In genomic region chr14:47504036-47504435, GRCm38 (mm10) we compare ENCODE assay signal across 17 mouse cellular contexts. TPM values are rescaled to one million over a fixed set of nuclear protein-coding genes. Genes with fewer than 3 reads are reported as not detected.
DNase-seq lines count a peak whose midpoint lies in the region; ATAC-seq and TF ChIP-seq lines count a peak whose summit lies in the region.
"Had no signal": no experiment of that assay in that cellular context is flagged by ENCODE, and none has a peak within 500 bp of the region (broad histone marks: within the 10 kb centered on the region; RNA-seq: fewer than 3 reads in every experiment).

No protein-coding gene starts in this region.

- TF ChIP-seq CTCF in heart, postnatal 0 days (IDR thresholded peaks at IDR 0.05; ENCODE audit: low read depth), result no peak

- WGBS in heart, postnatal 0 days, result 58% methylated on average over 3 of the region's 3 CpGs

- H3K27me3 ChIP-seq in heart, postnatal 0 days (ENCODE audit: control insufficient read depth, insufficient read depth, low read length), result no peaks in the 10 kb centered on the region
- H3K27me3 ChIP-seq: embryonic facial prominence, embryonic 12.5 days; hindbrain, embryonic 12.5 days; intestine, embryonic 15.5 days; limb, embryonic 13.5 days; neural tube, embryonic 12.5 days had no signal

- H3K4me3 ChIP-seq in heart, postnatal 0 days (ENCODE audit: low read depth, low read length), result no peak overlapping the region
- no peak overlapping the region for H3K4me3 ChIP-seq in brown adipose tissue, adult 24 weeks (ENCODE audit: insufficient read depth, low read depth, low read length)
- H3K4me3 ChIP-seq: embryonic facial prominence, embryonic 12.5 days; hindbrain, embryonic 12.5 days; intestine, embryonic 15.5 days; limb, embryonic 13.5 days; neural tube, embryonic 12.5 days had no signal

- H3K4me1 ChIP-seq in heart, postnatal 0 days (ENCODE audit: control insufficient read depth, insufficient read depth), result no peaks in the 10 kb centered on the region
- peaks cover 8% of the 10 kb centered on the region for H3K4me1 ChIP-seq in brown adipose tissue, adult 24 weeks (ENCODE audit: control insufficient read depth, insufficient read depth, insufficient read length, low read length)
- H3K4me1 ChIP-seq: embryonic facial prominence, embryonic 12.5 days; hindbrain, embryonic 12.5 days; intestine, embryonic 15.5 days; limb, embryonic 13.5 days; neural tube, embryonic 12.5 days had no signal

- no peaks in the 10 kb centered on the region for H3K9me3 ChIP-seq in heart, postnatal 0 days (replicated peaks; ENCODE audit: control insufficient read depth, low read length)
- H3K9me3 ChIP-seq: embryonic facial prominence, embryonic 12.5 days; hindbrain, embryonic 12.5 days; intestine, embryonic 15.5 days; limb, embryonic 13.5 days; neural tube, embryonic 12.5 days had no signal

- no peak for TF ChIP-seq EP300 in heart, postnatal 0 days (IDR thresholded peaks at IDR 0.05; ENCODE audit: low read depth)

- no peak for ATAC-seq in heart, postnatal 0 days (ENCODE audit: insufficient read depth, low read depth)
- ATAC-seq: intestine, embryonic 15.5 days; liver, postnatal 0 days had no signal

- H3K27ac ChIP-seq in heart, postnatal 0 days (ENCODE audit: low read depth), result no peak overlapping the region
- H3K27ac ChIP-seq in brown adipose tissue, adult 24 weeks (replicated peaks; ENCODE audit: low read depth, low read length), result peak overlapping the region; percentile 23; the same call in 1 of the 2 replicates
- H3K27ac ChIP-seq: embryonic facial prominence, embryonic 12.5 days; hindbrain, embryonic 12.5 days; intestine, embryonic 15.5 days; limb, embryonic 13.5 days; neural tube, embryonic 12.5 days had no signal

- H3K36me3 ChIP-seq in heart, postnatal 0 days (replicated peaks; ENCODE audit: control insufficient read depth, insufficient read depth, low read length), result 0 out of 2 replicates have a peak, but pooled peaks cover 3% of the 10 kb centered on the region
- H3K36me3 ChIP-seq: embryonic facial prominence, embryonic 12.5 days; intestine, embryonic 15.5 days; neural tube, embryonic 12.5 days had no signal

- DNase-seq in adrenal gland, postnatal 10 days, result peak; percentile 43
- DNase-seq in adrenal gland, adult 8-10 months, result no peak
- DNase-seq in heart, postnatal 0 days (ENCODE audit: low spot score), result peak; percentile 55
- no peak for DNase-seq in heart, adult 11 months
- DNase-seq in lung, postnatal 25 days (ENCODE audit: low spot score), result peak; percentile 55
- DNase-seq in urinary bladder, adult 2 months (ENCODE audit: low spot score), result no peak
- DNase-seq in spleen, adult 18-20 months, result no peak
- DNase-seq: B cell, adult 2 months; cerebellum, adult 11-12 months; liver, postnatal 0 days; right cerebral cortex, postnatal 25 days had no signal

- H3K4me2 ChIP-seq in heart, postnatal 0 days (ENCODE audit: low read depth, low read length), result no peak overlapping the region
- H3K4me2 ChIP-seq: embryonic facial prominence, embryonic 12.5 days; hindbrain, embryonic 12.5 days; intestine, embryonic 15.5 days; limb, embryonic 13.5 days; neural tube, embryonic 12.5 days had no signal

- no peak overlapping the region for H3K9ac ChIP-seq in heart, postnatal 0 days (replicated peaks; ENCODE audit: low read depth, low read length)
- H3K9ac ChIP-seq: embryonic facial prominence, embryonic 12.5 days; hindbrain, embryonic 12.5 days; intestine, embryonic 15.5 days; limb, embryonic 13.5 days; liver, postnatal 0 days; neural tube, embryonic 12.5 days had no signal

RNA-seq across cellular contexts. Expression of gene Fbxo34, which starts 53.8 kb away (rescaled TPM):
- total RNA-seq in adrenal gland, postnatal 10 days (2021), result 10 to 100 TPM; 21.5 to 24.5 TPM
- 10 to 100 TPM; 19.9 to 24.6 (median 23.7) TPM for total RNA-seq in adrenal gland, adult 8-10 months (2022)
- total RNA-seq in heart, postnatal 0 days (2014; rRNA removed; ENCODE audit: low replicate concordance), result 9.9 and 11.7 TPM in 2 replicates
- 10.7 and 12.8 TPM in 2 replicates for polyA plus RNA-seq in heart, postnatal 0 days (2015; fragmentation: Nextera tagmentation; extraction: Ambion mirVana)
- 4.9 and 7.5 TPM in 2 replicates for polyA plus RNA-seq in brown adipose tissue, adult 24 weeks (2012; ENCODE audit: insufficient read depth, insufficient read length, missing spikeins)
- 14.4 and 16.0 TPM in 2 replicates for polyA plus RNA-seq in urinary bladder, adult 2 months (2012; rRNA removed)

Comparison
In these comparisons a context has a peak if more than half of its experiments do, and no peak if none do; other contexts are left out.
1. DNase-seq: peak in adrenal gland, postnatal 10 days (single experiment), heart, postnatal 0 days (single experiment) and lung, postnatal 25 days (single experiment); none in adrenal gland, adult 8-10 months (single experiment), heart, adult 11 months (single experiment), urinary bladder, adult 2 months (single experiment) and spleen, adult 18-20 months (0 of 2).